Mouse (Mus musculus) CH12.LX (cell line): ENCODE results near the gene Myo10.

Experiments
- CTCF ChIP-seq, 2 experiments: IDR thresholded peaks in 1 of 2; conservative IDR thresholded peaks in 1 of 2; 2 replicates each; pipeline ENCODE4 v1.5.1; 2011 to 2012; ENCODE audit warnings: low read depth in 2 of 2, low read length in 2 of 2, improper control_type of control experiment in 1 of 2, inconsistent platforms in 1 of 2, mild to moderate bottlenecking in 1 of 2, moderate library complexity in 1 of 2
- MXI1 ChIP-seq: IDR thresholded peaks from 2 replicates; pipeline ENCODE4 v1.6.1; 2011; ENCODE audit warnings: mild to moderate bottlenecking, low read depth, low read length, improper control_type of control experiment
- POLR2A ChIP-seq: IDR thresholded peaks from 2 replicates; pipeline ENCODE4 v1.6.1; 2011; ENCODE audit warnings: low read depth, mild to moderate bottlenecking, improper control_type of control experiment, low read length
- ZNF384 ChIP-seq: IDR thresholded peaks from 2 replicates; pipeline ENCODE4 v1.6.1; 2012; ENCODE audit warnings: low read depth, low read length, improper control_type of control experiment, inconsistent platforms

DNA sequence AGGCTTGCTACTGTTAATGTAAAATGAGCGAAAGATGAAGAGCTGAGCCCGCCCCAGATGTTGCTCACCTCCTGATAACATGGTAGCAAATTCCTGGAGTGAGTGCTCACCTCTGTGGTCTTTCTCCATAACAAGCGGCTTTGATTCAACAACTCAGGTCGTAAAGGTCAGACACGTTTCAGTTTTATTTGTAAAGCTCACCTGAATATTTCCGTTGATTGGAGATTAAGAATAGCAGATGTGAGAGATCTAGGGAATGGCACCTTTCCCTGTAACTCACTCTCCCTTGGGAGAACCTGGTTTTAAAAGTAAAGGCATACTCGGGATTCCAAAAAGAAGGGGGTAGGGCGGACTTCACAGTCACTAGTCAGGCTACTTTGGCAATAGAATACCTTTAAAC lies 20.0 kb upstream of the Myo10 start:
- TF ChIP-seq CTCF (conservative IDR thresholded peaks at IDR 0.05 in 1 of 2, IDR thresholded peaks at IDR 0.05 in 1 of 2; ENCODE audit: low read depth in 2 of 2, low read length in 2 of 2) (no peak), MXI1 (no peak), ZNF384 (no peak), POLR2A (no peak)
